Mouse (Mus musculus): ENCODE data around the gene Lyg1. TPM values are rescaled to one million over a fixed set of nuclear protein-coding genes. Genes with fewer than 3 reads are reported as not detected.

The Lyg1 gene
- polyA plus RNA-seq (2014; fragmentation: Nextera tagmentation; extraction: Ambion mirVana), result not detected in 2 replicates

- 86% methylated on average over 5 of the region's 5 CpGs for WGBS
- DNase-seq (ENCODE audit: low spot score) (no peak), ATAC-seq (no peak)
- no peaks in the 10 kb centered on the region for H3K9me3 ChIP-seq (replicated peaks; ENCODE audit: control insufficient read depth, low read length)
- H3K4me2 ChIP-seq (ENCODE audit: low read length), result no peak within 1 kb of the TSS
- no peak within 1 kb of the TSS for H3K27ac ChIP-seq (ENCODE audit: low read depth, low read length)
- H3K9ac ChIP-seq (ENCODE audit: low read length), result no peak within 1 kb of the TSS
- no peaks in the 10 kb centered on the region for H3K27me3 ChIP-seq (replicated peaks; ENCODE audit: control insufficient read depth, insufficient read depth, low read length)
- H3K4me1 ChIP-seq (ENCODE audit: control insufficient read depth, insufficient read depth, low read length), result 0 out of 2 replicates have a peak, but pooled peaks cover 2% of the 10 kb centered on the region
- no peak within 1 kb of the TSS for H3K4me3 ChIP-seq (ENCODE audit: low read depth, low read length)
- no peaks in the 10 kb centered on the region for H3K36me3 ChIP-seq (ENCODE audit: control insufficient read depth, insufficient read depth, low read length)
Measured at GRCm38 (mm10) chr1:37957659-37958058, at the start of gene Lyg1. Gene Lyg1 (minus strand): TSS chr1:37957759.

DNA sequence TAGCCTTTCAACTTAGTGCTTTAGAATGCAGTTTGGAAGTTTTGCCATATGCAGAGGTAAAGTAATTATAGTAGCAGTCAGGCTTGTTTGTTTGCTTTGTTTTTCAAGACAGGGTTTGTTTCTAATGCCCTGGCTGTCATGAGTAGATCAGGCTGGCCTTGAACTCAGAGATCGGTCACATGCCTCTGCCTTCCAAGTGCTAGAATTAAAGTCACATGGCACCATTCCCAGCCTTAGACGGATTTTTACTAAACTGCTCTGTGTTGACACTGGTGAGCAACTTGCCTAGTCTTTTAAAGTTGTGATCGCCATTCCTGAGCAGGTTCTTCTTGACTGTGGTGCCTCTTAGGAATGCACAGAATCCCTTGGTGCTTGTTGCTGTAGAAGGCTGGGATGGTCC, 49.2 kb upstream of the Lyg1 start:
- no peaks in the 10 kb centered on the region for H3K9me3 ChIP-seq (replicated peaks; ENCODE audit: control insufficient read depth, low read length)
- no peak overlapping the region for H3K4me3 ChIP-seq (ENCODE audit: low read depth, low read length)
- H3K4me1 ChIP-seq (ENCODE audit: control insufficient read depth, insufficient read depth, low read length), result no peaks in the 10 kb centered on the region
- no peak overlapping the region for H3K9ac ChIP-seq (ENCODE audit: low read length)
- no peaks in the 10 kb centered on the region for H3K27me3 ChIP-seq (replicated peaks; ENCODE audit: control insufficient read depth, insufficient read depth, low read length)
- DNase-seq (ENCODE audit: low spot score) (no peak), ATAC-seq (no peak)
- no peak overlapping the region for H3K27ac ChIP-seq (ENCODE audit: low read depth, low read length)
- 82% methylated on average over 3 of the region's 3 CpGs for WGBS
- no peaks in the 10 kb centered on the region for H3K36me3 ChIP-seq (ENCODE audit: control insufficient read depth, insufficient read depth, low read length)
- H3K4me2 ChIP-seq (ENCODE audit: low read length), result no peak overlapping the region

GRCm38 (mm10) chr1:38003046-38003445, 45.5 kb upstream of the Lyg1 start:
- H3K4me2 ChIP-seq (ENCODE audit: low read length), result no peak overlapping the region
- no peak overlapping the region for H3K27ac ChIP-seq (ENCODE audit: low read depth, low read length)
- H3K4me3 ChIP-seq (ENCODE audit: low read depth, low read length), result no peak overlapping the region
- no peaks in the 10 kb centered on the region for H3K9me3 ChIP-seq (replicated peaks; ENCODE audit: control insufficient read depth, low read length)
- peaks cover 6% of the 10 kb centered on the region for H3K4me1 ChIP-seq (ENCODE audit: control insufficient read depth, insufficient read depth, low read length)
- no peaks in the 10 kb centered on the region for H3K36me3 ChIP-seq (ENCODE audit: control insufficient read depth, insufficient read depth, low read length)
- no peak overlapping the region for H3K9ac ChIP-seq (ENCODE audit: low read length)
- no peaks in the 10 kb centered on the region for H3K27me3 ChIP-seq (replicated peaks; ENCODE audit: control insufficient read depth, insufficient read depth, low read length)
- ATAC-seq, result no peak
- 94% methylated on average over 3 of the region's 3 CpGs for WGBS
- no peak for DNase-seq (ENCODE audit: low spot score)

- ATAC-seq, result no peak
- Histone ChIP-seq H3K27ac (ENCODE audit: low read depth, low read length) (no peak overlapping the region), H3K4me3 (ENCODE audit: low read depth, low read length) (no peak overlapping the region), H3K36me3 (ENCODE audit: control insufficient read depth, insufficient read depth, low read length) (no peaks in the 10 kb centered on the region), H3K27me3 (replicated peaks; ENCODE audit: control insufficient read depth, insufficient read depth, low read length) (no peaks in the 10 kb centered on the region), H3K9me3 (replicated peaks; ENCODE audit: control insufficient read depth, low read length) (no peaks in the 10 kb centered on the region), H3K4me1 (ENCODE audit: control insufficient read depth, insufficient read depth, low read length) (peaks cover 6% of the 10 kb centered on the region), H3K9ac (ENCODE audit: low read length) (no peak overlapping the region), H3K4me2 (ENCODE audit: low read length) (no peak overlapping the region)
- WGBS, result 95% methylated on average over 9 of the region's 9 CpGs
- no peak for DNase-seq (ENCODE audit: low spot score)
Measured at GRCm38 (mm10) chr1:38001956-38002355, 44.4 kb upstream of the Lyg1 start.

- ATAC-seq (no peak), DNase-seq (ENCODE audit: low spot score) (no peak)
- Histone ChIP-seq H3K4me1 (ENCODE audit: control insufficient read depth, insufficient read depth, low read length) (peaks cover 12% of the 10 kb centered on the region), H3K27me3 (replicated peaks; ENCODE audit: control insufficient read depth, insufficient read depth, low read length) (no peaks in the 10 kb centered on the region), H3K27ac (ENCODE audit: low read depth, low read length) (no peak overlapping the region), H3K9me3 (replicated peaks; ENCODE audit: control insufficient read depth, low read length) (no peaks in the 10 kb centered on the region), H3K9ac (ENCODE audit: low read length) (no peak overlapping the region), H3K4me2 (ENCODE audit: low read length) (no peak overlapping the region), H3K4me3 (ENCODE audit: low read depth, low read length) (no peak overlapping the region), H3K36me3 (ENCODE audit: control insufficient read depth, insufficient read depth, low read length) (no peaks in the 10 kb centered on the region)
- 94% methylated on average over 8 of the region's 8 CpGs for WGBS
Measured at GRCm38 (mm10) chr1:38000844-38001243, 43.3 kb upstream of the Lyg1 start.

DNA sequence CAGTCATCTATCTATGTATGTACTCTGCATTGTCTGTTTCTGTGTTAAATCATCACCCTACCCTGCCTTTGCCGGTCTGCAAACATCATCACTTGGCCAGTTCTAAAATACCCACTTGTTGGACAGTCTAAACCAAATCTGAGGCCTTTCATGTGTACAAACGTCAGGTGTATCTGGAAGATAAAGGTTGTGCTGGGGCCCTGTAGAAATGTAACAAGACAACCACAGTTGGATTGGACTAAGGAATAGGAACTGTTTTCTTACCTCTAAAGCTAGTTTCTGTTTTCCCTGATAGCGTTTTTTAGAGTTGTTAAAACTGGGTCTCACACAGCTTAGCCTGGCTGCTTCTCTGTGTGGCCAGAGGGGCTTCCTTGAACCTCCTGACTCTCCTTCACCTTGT, 42.0 kb upstream of the Lyg1 start:
- Histone ChIP-seq H3K4me3 (ENCODE audit: low read depth, low read length) (no peak overlapping the region), H3K9ac (ENCODE audit: low read length) (no peak overlapping the region), H3K4me1 (ENCODE audit: control insufficient read depth, insufficient read depth, low read length) (peaks cover 12% of the 10 kb centered on the region), H3K27me3 (replicated peaks; ENCODE audit: control insufficient read depth, insufficient read depth, low read length) (no peaks in the 10 kb centered on the region), H3K9me3 (replicated peaks; ENCODE audit: control insufficient read depth, low read length) (no peaks in the 10 kb centered on the region), H3K4me2 (ENCODE audit: low read length) (no peak overlapping the region), H3K27ac (ENCODE audit: low read depth, low read length) (no peak overlapping the region), H3K36me3 (ENCODE audit: control insufficient read depth, insufficient read depth, low read length) (peaks cover 10% of the 10 kb centered on the region)
- no peak for DNase-seq (ENCODE audit: low spot score)
- 77% methylated on average over 3 of the region's 3 CpGs for WGBS
- ATAC-seq, result no peak

DNA sequence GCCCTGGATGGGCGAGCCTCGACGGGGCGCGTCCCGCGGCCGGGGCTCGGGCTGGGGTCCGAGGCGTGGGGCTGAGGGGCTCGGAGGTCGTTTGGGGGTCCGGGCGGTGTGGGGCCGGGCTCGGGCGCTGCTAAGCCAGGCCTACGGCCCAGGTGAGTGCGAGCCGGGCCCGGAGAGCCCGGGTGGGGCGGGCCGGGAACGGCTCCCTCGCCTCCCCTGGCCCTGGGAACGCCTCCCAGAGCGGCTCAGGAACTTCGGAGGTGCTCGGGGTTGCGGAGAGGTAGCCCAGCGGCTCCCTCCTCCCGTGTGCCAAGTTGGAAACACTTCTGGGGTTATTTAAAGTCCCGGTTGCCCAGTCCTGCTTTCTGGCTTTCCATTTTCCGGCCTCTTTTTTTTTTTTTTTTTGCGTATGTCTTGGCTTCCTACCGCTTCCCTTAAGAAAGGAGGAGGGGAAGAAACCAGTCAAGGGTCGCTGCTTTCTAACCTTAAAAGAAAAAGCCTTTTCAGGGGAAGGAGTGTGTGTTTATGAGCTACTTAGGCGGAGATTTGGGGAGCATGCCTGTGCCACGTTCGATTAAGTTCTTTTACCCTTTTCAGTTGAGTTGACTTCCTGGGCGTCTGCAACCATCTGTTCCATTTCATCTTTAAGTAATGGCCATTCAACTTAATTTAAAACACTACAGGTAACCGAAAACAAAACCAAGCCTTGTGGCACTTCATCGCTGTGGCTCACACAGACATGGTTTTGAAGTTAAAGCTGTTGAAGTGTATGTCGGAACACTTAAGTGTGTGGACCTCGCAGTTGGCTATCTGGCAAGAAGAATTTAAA, 41.0 kb upstream of the Lyg1 start:
- peak; percentile 6 for ATAC-seq
- Histone ChIP-seq H3K27me3 (replicated peaks; ENCODE audit: control insufficient read depth, insufficient read depth, low read length) (no peaks in the 10 kb centered on the region), H3K4me1 (ENCODE audit: control insufficient read depth, insufficient read depth, low read length) (peaks cover 12% of the 10 kb centered on the region), H3K4me3 (ENCODE audit: low read depth, low read length) (peak overlapping the region; percentile 92), H3K27ac (ENCODE audit: low read depth, low read length) (peak overlapping the region; percentile 63), H3K9ac (ENCODE audit: low read length) (peak overlapping the region; percentile 89), H3K9me3 (replicated peaks; ENCODE audit: control insufficient read depth, low read length) (no peaks in the 10 kb centered on the region), H3K36me3 (ENCODE audit: control insufficient read depth, insufficient read depth, low read length) (peaks cover 20% of the 10 kb centered on the region), H3K4me2 (ENCODE audit: low read length) (peak overlapping the region; percentile 89)
- 9% methylated on average over 23 of the region's 47 CpGs for WGBS
- no peak for DNase-seq (ENCODE audit: low spot score)

DNA sequence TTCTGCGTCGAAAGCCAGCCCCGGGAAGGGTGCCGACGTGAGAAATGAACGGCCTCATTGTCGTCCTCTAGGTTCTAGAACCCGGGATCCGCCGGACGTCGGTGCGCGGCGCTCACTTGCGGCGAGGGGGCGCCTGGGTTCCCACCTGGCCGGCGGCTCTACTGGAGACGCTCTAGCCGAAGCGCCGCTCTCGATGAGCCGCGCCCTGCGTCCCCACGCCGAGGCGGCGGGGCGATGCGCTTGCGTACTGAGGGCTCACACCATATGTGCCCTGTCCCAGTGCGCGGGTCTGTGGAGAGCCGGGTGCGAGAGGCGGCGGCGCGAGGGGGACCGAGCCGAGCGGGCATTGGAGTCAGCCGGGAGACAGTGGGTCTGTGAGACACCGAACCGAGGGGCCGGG, 40.3 kb upstream of the Lyg1 start, which contains the start of the genes Txndc9 and Eif5b:
Txndc9 (minus strand) TSS at position 27 of the 400 bp plus-strand sequence.
Eif5b (plus strand) TSS at position 144 of the 400 bp plus-strand sequence.
- peak; percentile 91 for ATAC-seq
- H3K9ac ChIP-seq (ENCODE audit: low read length), result peak within 1 kb of the TSS; percentile 89
- H3K4me3 ChIP-seq (ENCODE audit: low read depth, low read length), result peak within 1 kb of the TSS; percentile 92
- peak; percentile 97 for DNase-seq (ENCODE audit: low spot score)
- WGBS, result under 1% methylated on average over 50 of the region's 50 CpGs
- H3K27ac ChIP-seq (ENCODE audit: low read depth, low read length), result peak within 1 kb of the TSS; percentile 94
- H3K4me2 ChIP-seq (ENCODE audit: low read length), result peak within 1 kb of the TSS; percentile 89
- no peaks in the 10 kb centered on the region for H3K27me3 ChIP-seq (replicated peaks; ENCODE audit: control insufficient read depth, insufficient read depth, low read length)
- peaks cover 27% of the 10 kb centered on the region for H3K36me3 ChIP-seq (ENCODE audit: control insufficient read depth, insufficient read depth, low read length)
- no peaks in the 10 kb centered on the region for H3K9me3 ChIP-seq (replicated peaks; ENCODE audit: control insufficient read depth, low read length)
- H3K4me1 ChIP-seq (ENCODE audit: control insufficient read depth, insufficient read depth, low read length), result peaks cover 12% of the 10 kb centered on the region

DNA sequence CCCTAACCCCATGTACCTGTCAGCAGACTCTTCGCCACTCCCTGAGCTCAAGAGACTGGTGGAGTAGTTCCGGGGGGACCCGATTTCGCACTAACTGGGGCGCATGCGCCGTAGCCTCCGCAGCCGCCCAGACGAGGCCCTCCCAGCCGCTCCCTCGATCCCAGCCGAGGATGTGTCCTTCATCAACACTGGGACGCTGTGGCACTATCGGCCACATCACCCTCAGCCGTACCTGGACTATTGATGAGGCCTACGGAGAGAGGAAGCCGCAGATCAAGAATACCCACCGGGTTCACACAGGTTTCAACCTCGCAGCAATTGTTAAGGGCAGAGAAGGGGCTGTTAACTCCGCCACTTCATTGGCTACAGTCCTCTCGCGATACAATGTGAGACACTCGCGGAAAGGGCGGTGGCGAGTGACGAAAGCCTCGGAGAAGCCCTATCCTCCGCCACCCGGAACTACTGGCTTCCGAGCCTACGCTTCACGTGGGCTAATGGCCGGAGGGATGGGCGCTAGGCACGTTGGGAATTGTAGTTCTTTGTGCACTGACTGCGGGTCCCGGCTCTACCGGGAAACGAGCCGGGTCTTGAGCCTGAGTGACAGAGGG, 39.4 kb upstream of the Lyg1 start:
- under 1% methylated on average over 42 of the region's 42 CpGs for WGBS
- Histone ChIP-seq H3K27ac (ENCODE audit: low read depth, low read length) (peak overlapping the region; percentile 94), H3K9me3 (replicated peaks; ENCODE audit: control insufficient read depth, low read length) (no peaks in the 10 kb centered on the region), H3K4me3 (ENCODE audit: low read depth, low read length) (peak overlapping the region; percentile 92), H3K36me3 (ENCODE audit: control insufficient read depth, insufficient read depth, low read length) (peaks cover 36% of the 10 kb centered on the region), H3K9ac (ENCODE audit: low read length) (peak overlapping the region; percentile 89), H3K4me1 (ENCODE audit: control insufficient read depth, insufficient read depth, low read length) (peaks cover 12% of the 10 kb centered on the region), H3K27me3 (replicated peaks; ENCODE audit: control insufficient read depth, insufficient read depth, low read length) (no peaks in the 10 kb centered on the region), H3K4me2 (ENCODE audit: low read length) (peak overlapping the region; percentile 89)
- ATAC-seq, result peak; percentile 97
- peak; percentile 100 for DNase-seq (ENCODE audit: low spot score)

All from forebrain, embryonic 14.5 days (tissue).